Comparison of ENCODE assay signal across 8 mouse cellular contexts in the genomic region with DNA sequence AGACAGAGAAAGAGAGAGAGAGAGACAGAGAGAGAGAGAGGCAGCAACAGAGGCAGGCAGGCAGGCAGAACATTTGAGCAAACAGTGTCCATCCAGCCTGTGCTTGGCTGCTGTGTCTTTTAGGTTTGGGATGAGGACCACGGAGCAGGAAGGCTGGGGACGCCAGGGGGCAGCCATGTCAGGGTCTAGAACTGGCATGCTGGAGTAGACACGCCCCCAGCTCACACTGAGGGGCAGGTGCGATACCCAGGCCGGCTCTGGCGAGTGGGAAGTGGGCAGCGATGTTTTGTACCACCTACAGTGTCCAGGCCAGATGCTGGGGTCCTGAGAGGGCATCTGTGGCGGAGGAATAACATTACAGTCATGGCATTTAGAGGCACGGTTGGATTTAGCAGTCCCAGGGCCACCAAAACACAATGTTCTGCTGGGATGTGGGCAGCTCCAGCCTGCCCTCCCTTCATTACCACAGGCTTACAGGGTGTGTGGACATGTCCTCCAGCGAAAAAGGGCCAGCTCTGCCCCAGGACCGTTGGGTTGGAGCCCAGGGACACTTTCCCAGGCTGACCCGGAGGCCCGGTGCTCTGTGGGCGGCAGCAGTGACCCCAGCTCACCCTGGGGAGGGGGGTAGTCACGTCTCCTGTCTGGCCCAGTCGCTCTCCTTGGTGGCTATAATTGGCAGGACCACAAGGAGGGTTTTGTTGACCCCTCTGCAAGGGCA.
DNase-seq lines count a peak whose midpoint lies in the region; ATAC-seq lines count a peak whose summit lies in the region.

No protein-coding gene starts in this region.

- WGBS in heart, embryonic 11.5 days (ENCODE audit: insufficient replicate concordance), result 45% methylated on average over 16 of the region's 16 CpGs
- 32% methylated on average over 16 of the region's 16 CpGs for WGBS in midbrain, embryonic 10.5 days

- H3K9me3 ChIP-seq in heart, embryonic 11.5 days (replicated peaks; ENCODE audit: control insufficient read depth, low read length), result no peaks in the 10 kb centered on the region
- no peaks in the 10 kb centered on the region for H3K9me3 ChIP-seq in midbrain, embryonic 10.5 days (replicated peaks)

- H3K36me3 ChIP-seq in heart, embryonic 11.5 days (ENCODE audit: control insufficient read depth, insufficient read depth, low read length), result no peaks in the 10 kb centered on the region
- H3K36me3 ChIP-seq in midbrain, embryonic 10.5 days, result no peaks in the 10 kb centered on the region

- no peak overlapping the region for H3K9ac ChIP-seq in heart, embryonic 11.5 days (ENCODE audit: low read depth, low read length)

- H3K27ac ChIP-seq in heart, embryonic 11.5 days (ENCODE audit: low read depth, low read length), result no peak overlapping the region
- peak overlapping the region; percentile 63 for H3K27ac ChIP-seq in midbrain, embryonic 10.5 days (replicated peaks)

- H3K4me2 ChIP-seq in heart, embryonic 11.5 days, result no peak overlapping the region

- no peaks in the 10 kb centered on the region; the same call in 1 of the 2 replicates for H3K4me1 ChIP-seq in heart, embryonic 11.5 days (ENCODE audit: control insufficient read depth, insufficient read depth, low read length)
- H3K4me1 ChIP-seq in midbrain, embryonic 10.5 days, result peaks cover 29% of the 10 kb centered on the region

- intact Hi-C loops in heart, postnatal 36 days (cut with DNase I), result loop anchor here (5.0 kb wide), 1 partner anchor 542 kb away; no protein-coding TSS in a partner anchor

- H3K4me3 ChIP-seq in heart, embryonic 11.5 days (ENCODE audit: low read depth, low read length), result no peak overlapping the region
- no peak overlapping the region for H3K4me3 ChIP-seq in midbrain, embryonic 10.5 days

- 0 out of 2 replicates have a peak, but pooled peaks have one; percentile 42 for ATAC-seq in heart, embryonic 11.5 days (replicated peaks; ENCODE audit: insufficient number of reproducible peaks, low FRiP score, low TSS enrichment)
- no peak for ATAC-seq in monocyte, adult 5-6 weeks (replicated peaks; ENCODE audit: insufficient number of reproducible peaks, low FRiP score, low TSS enrichment, poor library complexity, severe bottlenecking)

- H3K27me3 ChIP-seq in heart, embryonic 11.5 days (ENCODE audit: control insufficient read depth, insufficient read depth, low read length), result no peaks in the 10 kb centered on the region
- peaks cover 8% of the 10 kb centered on the region; the same call in 1 of the 2 replicates for H3K27me3 ChIP-seq in midbrain, embryonic 10.5 days (ENCODE audit: low read depth, poor library complexity, severe bottlenecking)

- DNase-seq in heart, postnatal 36 days, result no peak
- DNase-seq in ES-CJ7 (ENCODE audit: low read depth, low spot score), result peak; percentile 21
- peak; percentile 80 for DNase-seq in embryo, embryonic 10 days (ENCODE audit: low spot score)
- DNase-seq in hindlimb bud, embryonic 11.5 days (ENCODE audit: extremely low spot score, low read depth, low spot score), result peak; percentile 26
- DNase-seq in midbrain, embryonic 10.5 days (ENCODE audit: low spot score), result peak; percentile 67
- no peak for DNase-seq in cerebellum, adult 9-10 months

Comparison
In these comparisons a context has a peak if more than half of its experiments do, and no peak if none do; other contexts are left out.
1. DNase-seq: peak in ES-CJ7 (single experiment), embryo, embryonic 10 days (single experiment), hindlimb bud, embryonic 11.5 days (single experiment) and midbrain, embryonic 10.5 days (single experiment); none in heart, postnatal 36 days (0 of 2) and cerebellum, adult 9-10 months (single experiment).